Mouse (Mus musculus) small intestine, adult 2 months (tissue): ENCODE data around the gene Atp4b.

Experiments
- CTCF ChIP-seq: fragments of 200-500 bp; IDR thresholded peaks from 2 replicates; pipeline ENCODE4 v1.5.1; 2012; ENCODE audit warnings: low read depth, mild to moderate bottlenecking, control low read depth, inconsistent platforms, low read length, moderate library complexity, mixed read lengths; ENCODE audit not compliant: insufficient replicate concordance, insufficient read length; ENCODE audit errors: extremely low read depth
- POLR2A ChIP-seq: fragments of 200-500 bp; IDR thresholded peaks from 2 replicates; pipeline ENCODE4 v1.6.1; 2012; ENCODE audit warnings: low read depth, mild to moderate bottlenecking, control low read depth, inconsistent platforms, low read length, moderate library complexity

DNA sequence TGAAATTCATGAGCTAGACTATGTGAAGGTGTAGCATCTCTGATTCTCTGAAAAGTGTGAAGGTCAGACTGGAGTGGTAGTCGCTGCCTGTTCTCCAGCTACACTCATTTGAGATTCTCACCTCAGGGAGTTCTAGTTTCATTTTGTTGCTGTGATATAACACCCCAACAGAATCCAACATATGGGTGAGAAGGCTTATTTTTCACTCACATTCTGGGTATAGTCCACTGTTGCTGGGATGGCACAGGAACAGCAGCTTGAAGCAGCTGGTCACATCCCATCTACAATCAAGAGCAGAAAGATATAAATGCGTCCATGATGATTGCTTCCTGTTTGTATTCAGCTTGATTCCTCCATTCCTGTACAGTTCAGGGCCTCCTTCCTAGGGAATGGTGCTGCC lies 45.5 kb upstream of the Atp4b start:
- no peak for TF ChIP-seq CTCF
- TF ChIP-seq POLR2A, result no peak
